In genomic region chr5:107621327-107621726, GRCm38 (mm10) we compare ENCODE assay signal across 28 mouse cellular contexts. TPM values are rescaled to one million over a fixed set of nuclear protein-coding genes. Genes with fewer than 3 reads are reported as not detected.
DNase-seq lines count a peak whose midpoint lies in the region; ATAC-seq and TF ChIP-seq lines count a peak whose summit lies in the region.
"Had no signal": no experiment of that assay in that cellular context is flagged by ENCODE, and none has a peak within 500 bp of the region (broad histone marks: within the 10 kb centered on the region; RNA-seq: fewer than 3 reads in every experiment).

No protein-coding gene starts in this region.

- no peak for DNase-seq in liver, embryonic 13.5 days
- no peak for DNase-seq in liver, embryonic 11.5 days (ENCODE audit: low spot score)
- DNase-seq in MEL (ENCODE audit: low read depth, low spot score) = peak; percentile 75
- no peak for DNase-seq in gastrocnemius, adult 8-10 months (ENCODE audit: low spot score in 2 of 2)
- DNase-seq in frontal cortex, postnatal 14 days (ENCODE audit: low spot score in 2 of 2) = no peak
- DNase-seq: adrenal gland, adult 8-10 months; adrenal gland, postnatal 25 days; B cell, adult 2 months; cerebellum, adult 11-12 months; cerebellum, adult 8-10 months; cerebellum, postnatal 14 days; gastrocnemius, adult 2 months; gastrocnemius, postnatal 25 days; heart, adult 18-20 months; heart, postnatal 10 days; heart, postnatal 36 days had no signal

- H3K36me3 ChIP-seq in liver, embryonic 13.5 days = peaks cover 7% of the 10 kb centered on the region
- peaks cover 4% of the 10 kb centered on the region; the same call in 1 of the 2 replicates for H3K36me3 ChIP-seq in liver, embryonic 11.5 days (ENCODE audit: control insufficient read depth, insufficient read depth, low read length)
- peaks cover 0 to 13% of the 10 kb centered on the region in 2 experiments; a peak in 3 of 4 replicates for H3K36me3 ChIP-seq in MEL (ENCODE audit: control insufficient read depth in 1 of 2, insufficient read depth in 2 of 2, low read length in 2 of 2)

- TF ChIP-seq CTCF in MEL (IDR thresholded peaks at IDR 0.05 in 2 of 3, conservative IDR thresholded peaks at IDR 0.05 in 1 of 3; ENCODE audit: control insufficient read depth in 1 of 3, insufficient read depth in 1 of 3, low read depth in 2 of 3, low read length in 3 of 3, poor library complexity in 1 of 3, severe bottlenecking in 1 of 3) = no peak

- TF ChIP-seq RAD21 in MEL (IDR thresholded peaks at IDR 0.05; ENCODE audit: low read depth, low read length) = no peak

- H3K4me1 ChIP-seq in liver, embryonic 13.5 days (replicated peaks) = peaks cover 4% of the 10 kb centered on the region; the same call in 1 of the 2 replicates
- H3K4me1 ChIP-seq in liver, embryonic 11.5 days (replicated peaks; ENCODE audit: control insufficient read depth, insufficient read depth, low read length) = no peaks in the 10 kb centered on the region
- H3K4me1 ChIP-seq in MEL (ENCODE audit: control insufficient read depth in 1 of 2, insufficient read depth in 2 of 2, low read length in 2 of 2) = peaks cover 11 to 15% of the 10 kb centered on the region in 2 experiments
- H3K4me1 ChIP-seq: forebrain, embryonic 10.5 days; forebrain, embryonic 13.5 days; heart, embryonic 12.5 days; heart, embryonic 15.5 days; hindbrain, embryonic 10.5 days had no signal

- peak; percentile 74; the same call in 1 of the 2 replicates for ATAC-seq in liver, embryonic 13.5 days (ENCODE audit: low read depth)
- ATAC-seq in liver, embryonic 11.5 days (replicated peaks; ENCODE audit: low FRiP score) = no peak
- peak; percentile 92 for ATAC-seq in megakaryocyte progenitor cell, adult 5-6 weeks (replicated peaks; ENCODE audit: poor library complexity)
- ATAC-seq: activated CD4-positive, CD25-positive, alpha-beta regulatory T cell, adult 4 months; forebrain, embryonic 13.5 days; forebrain, embryonic 16.5 days; hindbrain, postnatal 0 days; inflammation-experienced regulatory T-cells, adult 6 months had no signal

- H3K27ac ChIP-seq in liver, embryonic 13.5 days = 0 out of 2 replicates have a peak overlapping the region, but pooled peaks have one; percentile 35
- H3K27ac ChIP-seq in liver, embryonic 11.5 days (ENCODE audit: low read depth, low read length) = no peak overlapping the region
- H3K27ac ChIP-seq in MEL (ENCODE audit: control insufficient read depth, low read depth, low read length) = peak overlapping the region; percentile 52
- H3K27ac ChIP-seq: forebrain, embryonic 10.5 days; forebrain, embryonic 13.5 days; gastrocnemius, adult 2 months; heart, embryonic 15.5 days; hindbrain, embryonic 10.5 days; hindbrain, embryonic 14.5 days; hindbrain, postnatal 0 days had no signal

- no peaks in the 10 kb centered on the region for H3K27me3 ChIP-seq in liver, embryonic 13.5 days
- no peaks in the 10 kb centered on the region for H3K27me3 ChIP-seq in liver, embryonic 11.5 days (replicated peaks; ENCODE audit: control insufficient read depth, insufficient read depth, low read length)
- no peaks in the 10 kb centered on the region for H3K27me3 ChIP-seq in MEL (ENCODE audit: control insufficient read depth in 1 of 2, insufficient read depth in 2 of 2, low read length in 2 of 2)
- H3K27me3 ChIP-seq: CH12.LX; forebrain, embryonic 13.5 days; heart, embryonic 12.5 days; heart, embryonic 15.5 days had no signal

- no peak overlapping the region for H3K9ac ChIP-seq in liver, embryonic 13.5 days
- H3K9ac ChIP-seq in liver, embryonic 11.5 days (ENCODE audit: low read depth, low read length) = no peak overlapping the region
- H3K9ac ChIP-seq in MEL (ENCODE audit: control insufficient read depth, low read depth, low read length, poor library complexity, severe bottlenecking) = no peak overlapping the region
- H3K9ac ChIP-seq: forebrain, embryonic 13.5 days; heart, embryonic 12.5 days; heart, embryonic 15.5 days; hindbrain, embryonic 14.5 days had no signal

- H3K4me3 ChIP-seq in liver, embryonic 13.5 days (replicated peaks) = no peak overlapping the region
- H3K4me3 ChIP-seq in liver, embryonic 11.5 days (ENCODE audit: low read depth, low read length) = no peak overlapping the region
- H3K4me3 ChIP-seq in MEL (ENCODE audit: control insufficient read depth in 1 of 2, insufficient read depth in 1 of 2, low read depth in 2 of 2, low read length in 2 of 2) = no peak overlapping the region
- H3K4me3 ChIP-seq: forebrain, embryonic 10.5 days; forebrain, embryonic 13.5 days; gastrocnemius, adult 2 months; heart, embryonic 12.5 days; heart, embryonic 15.5 days; hindbrain, embryonic 10.5 days had no signal

- no peak for TF ChIP-seq POLR2A in MEL (IDR thresholded peaks at IDR 0.05; ENCODE audit: control insufficient read depth in 1 of 2, insufficient read depth in 1 of 2, low read depth in 1 of 2, low read length in 2 of 2, poor library complexity in 1 of 2)

- H3K79me2 ChIP-seq in MEL (ENCODE audit: control insufficient read depth, insufficient read depth, low read length, poor library complexity) = no peaks in the 10 kb centered on the region

- H3K4me2 ChIP-seq in liver, embryonic 13.5 days = no peak overlapping the region
- no peak overlapping the region for H3K4me2 ChIP-seq in liver, embryonic 11.5 days
- H3K4me2 ChIP-seq: forebrain, embryonic 13.5 days; heart, embryonic 12.5 days; heart, embryonic 15.5 days; hindbrain, embryonic 14.5 days had no signal

- 48% methylated on average over 3 of the region's 3 CpGs for WGBS in liver, embryonic 13.5 days (ENCODE audit: insufficient replicate concordance)
- WGBS in liver, embryonic 11.5 days = 83% methylated on average over 3 of the region's 3 CpGs

- TF ChIP-seq EP300 in MEL (IDR thresholded peaks at IDR 0.05; ENCODE audit: low read depth in 1 of 2, low read length in 2 of 2) = peak; percentile 86 to 88

- H3K9me3 ChIP-seq in liver, embryonic 13.5 days (replicated peaks) = no peaks in the 10 kb centered on the region
- H3K9me3 ChIP-seq in liver, embryonic 11.5 days (ENCODE audit: control insufficient read depth, low read length) = no peaks in the 10 kb centered on the region
- H3K9me3 ChIP-seq in MEL (replicated peaks; ENCODE audit: insufficient read depth, low read length) = no peaks in the 10 kb centered on the region
- H3K9me3 ChIP-seq: forebrain, embryonic 10.5 days; forebrain, embryonic 13.5 days; heart, embryonic 12.5 days; heart, embryonic 15.5 days; hindbrain, embryonic 10.5 days had no signal

TF ChIP-seq in MEL, 35 proteins besides CTCF, POLR2A, EP300 and RAD21 (continues in another document):
- TF ChIP-seq ZNF384 (IDR thresholded peaks at IDR 0.05; ENCODE audit: low read depth, low read length) = no peak; the same call in 1 of the 2 replicates
- TF ChIP-seq MXI1 (IDR thresholded peaks at IDR 0.05; ENCODE audit: low read depth, low read length) = no peak
- no peak for TF ChIP-seq UBTF (IDR thresholded peaks at IDR 0.05; ENCODE audit: borderline replicate concordance, insufficient read depth, low read depth, low read length)
- TF ChIP-seq JUND (IDR thresholded peaks at IDR 0.05; ENCODE audit: low read depth, low read length) = no peak
- TF ChIP-seq CHD1 (IDR thresholded peaks at IDR 0.05; ENCODE audit: low read depth, low read length) = no peak
- TF ChIP-seq MEF2A (IDR thresholded peaks at IDR 0.05; ENCODE audit: extremely low read depth, insufficient replicate concordance, low read depth, low read length, poor library complexity, severe bottlenecking) = no peak
- no peak for TF ChIP-seq HCFC1 (IDR thresholded peaks at IDR 0.05; ENCODE audit: low read depth, low read length)
- TF ChIP-seq TAL1 (IDR thresholded peaks at IDR 0.05; ENCODE audit: low read length) = peak; percentile 39
- TF ChIP-seq BHLHE40 (IDR thresholded peaks at IDR 0.05; ENCODE audit: borderline replicate concordance, low read depth, low read length) = peak; percentile 59; the same call in 1 of the 2 replicates
- TF ChIP-seq NELFE (IDR thresholded peaks at IDR 0.05; ENCODE audit: low read depth, low read length) = no peak
- no peak for TF ChIP-seq ZC3H11A (IDR thresholded peaks at IDR 0.05; ENCODE audit: low read depth, low read length)
- TF ChIP-seq USF1 (IDR thresholded peaks at IDR 0.05; ENCODE audit: low read depth, low read length) = no peak
- TF ChIP-seq GABPA (IDR thresholded peaks at IDR 0.05; ENCODE audit: low read depth, low read length) = no peak
- no peak for TF ChIP-seq POLR2AphosphoS2 (IDR thresholded peaks at IDR 0.05; ENCODE audit: low read length)
- TF ChIP-seq CHD2 (IDR thresholded peaks at IDR 0.05; ENCODE audit: low read length) = no peak
- TF ChIP-seq RCOR1 (IDR thresholded peaks at IDR 0.05; ENCODE audit: low read depth, low read length) = 0 out of 2 replicates have a peak, but pooled peaks have one; percentile 34
- peak; percentile 90 for TF ChIP-seq GATA1 (IDR thresholded peaks at IDR 0.05; ENCODE audit: low read depth, low read length)
- no peak for TF ChIP-seq NRF1 (IDR thresholded peaks at IDR 0.05; ENCODE audit: insufficient read depth, low read depth, low read length, poor library complexity, severe bottlenecking)
- no peak for TF ChIP-seq MAZ (IDR thresholded peaks at IDR 0.05; ENCODE audit: low read depth, low read length)
- TF ChIP-seq MAX (IDR thresholded peaks at IDR 0.05; ENCODE audit: low read length) = no peak
- peak; percentile 92 for TF ChIP-seq ETS1 (IDR thresholded peaks at IDR 0.05; ENCODE audit: low read depth, low read length)

RNA-seq across cellular contexts. Expression of gene Glmn, which starts 23.6 kb away (rescaled TPM):
- 9.5 and 11.3 TPM in 2 replicates for polyA plus RNA-seq in liver, embryonic 13.5 days (2015; fragmentation: Nextera tagmentation; extraction: Ambion mirVana)
- polyA plus RNA-seq in liver, embryonic 11.5 days (2014; fragmentation: Nextera tagmentation; extraction: Ambion mirVana) = 20.6 and 22.7 TPM in 2 replicates
- total RNA-seq in MEL (2012; rRNA removed) = 7.3 and 7.8 TPM in 2 replicates
- polyA plus RNA-seq in MEL (2012; ENCODE audit: insufficient read depth in 1 of 2, insufficient read length in 2 of 2, low read depth in 1 of 2, low replicate concordance in 2 of 2, missing spikeins in 1 of 2) = 1 to 10 TPM in 1 of 2 experiments, not detected in 1; 7.9 TPM
- total RNA-seq in megakaryocyte progenitor cell, adult 5-6 weeks (2015) = 18.8 and 25.8 TPM in 2 replicates
- 11.4 and 13.9 TPM in 2 replicates for total RNA-seq in megakaryocyte progenitor cell, adult 5-6 weeks (2017)
- total RNA-seq in gastrocnemius, adult 8-10 months (2022) = 1 to 10 TPM; 4.1 to 5.7 (median 5.4) TPM

RNA-seq across cellular contexts. Expression of gene Rpap2, which starts 24.2 kb away (rescaled TPM):
- 5.7 and 8.1 TPM in 2 replicates for polyA plus RNA-seq in liver, embryonic 13.5 days (2015; fragmentation: Nextera tagmentation; extraction: Ambion mirVana)
- polyA plus RNA-seq in liver, embryonic 11.5 days (2014; fragmentation: Nextera tagmentation; extraction: Ambion mirVana) = 15.0 and 17.1 TPM in 2 replicates
- 13.4 and 13.8 TPM in 2 replicates for total RNA-seq in MEL (2012; rRNA removed)
- 10 to 100 TPM in 1 of 2 experiments, not detected in 1; 10.8 TPM for polyA plus RNA-seq in MEL (2012; ENCODE audit: insufficient read depth in 1 of 2, insufficient read length in 2 of 2, low read depth in 1 of 2, low replicate concordance in 2 of 2, missing spikeins in 1 of 2)
- 18.4 and 24.5 TPM in 2 replicates for total RNA-seq in megakaryocyte progenitor cell, adult 5-6 weeks (2015)
- total RNA-seq in megakaryocyte progenitor cell, adult 5-6 weeks (2017) = 19.8 and 33.4 TPM in 2 replicates
- 10 to 100 TPM; 10.2 to 16.1 (median 12.3) TPM for total RNA-seq in gastrocnemius, adult 8-10 months (2022)
